Mouse (Mus musculus) midbrain, postnatal 0 days (tissue): ENCODE data around the gene Tmed4. TPM values are rescaled to one million over a fixed set of nuclear protein-coding genes. Genes with fewer than 3 reads are reported as not detected.

ENCODE experiments used
- ATAC-seq: fragments of 200-750 bp; cut with Nextera tagmentation; 2 replicates; pipeline ENCODE4 v1.8.0; 2017; ENCODE audit warnings: moderate number of reproducible peaks, mild to moderate bottlenecking, moderate TSS enrichment, moderate library complexity; ENCODE audit not compliant: low FRiP score
- DNase-seq: peaks from one replicate; pipeline ENCODE4 v3.0.0-alpha.2; 2015; ENCODE audit warnings: low spot score
- H3K27ac ChIP-seq: fragments of 300-500 bp; sonication (generic); 2 replicates; pipeline ENCODE4 v1.5.1; 2014; ENCODE audit warnings: low read depth, mild to moderate bottlenecking, low read length, mixed read lengths
- H3K27me3 ChIP-seq: fragments of 300-500 bp; sonication (generic); 2 replicates; pipeline ENCODE4 v1.6.1; 2014; ENCODE audit warnings: low read length, control low read depth, mixed read lengths; ENCODE audit not compliant: insufficient read depth
- H3K36me3 ChIP-seq: fragments of 300-500 bp; sonication (generic); 2 replicates; pipeline ENCODE4 v1.6.1; 2014; ENCODE audit warnings: low read length, control low read depth, mixed read lengths; ENCODE audit not compliant: insufficient read depth
- H3K4me1 ChIP-seq: fragments of 300-500 bp; sonication (generic); 2 replicates; pipeline ENCODE4 v1.6.1; 2014; ENCODE audit warnings: mild to moderate bottlenecking, control low read depth, antibody characterized with exemption, low read length, mixed read lengths; ENCODE audit not compliant: insufficient read depth
- H3K4me2 ChIP-seq: fragments of 300-500 bp; sonication (generic); 2 replicates; pipeline ENCODE4 v1.6.1; 2014; ENCODE audit warnings: low read depth, mild to moderate bottlenecking, low read length, mixed read lengths; ENCODE audit not compliant: poor library complexity, severe bottlenecking
- H3K4me3 ChIP-seq: fragments of 300-500 bp; sonication (generic); 2 replicates; pipeline ENCODE4 v1.5.1; 2014; ENCODE audit warnings: low read depth, mild to moderate bottlenecking, low read length, moderate library complexity
- H3K9ac ChIP-seq: fragments of 300-500 bp; sonication (generic); replicated peaks from 2 replicates; pipeline ENCODE4 v1.6.1; 2014; ENCODE audit warnings: mild to moderate bottlenecking, low read length, moderate library complexity, mixed read lengths; ENCODE audit not compliant: poor library complexity, severe bottlenecking
- H3K9me3 ChIP-seq: fragments of 300-500 bp; sonication (generic); 2 replicates; pipeline ENCODE4 v1.6.1; 2016; ENCODE audit warnings: low read length, control low read depth
- CTCF ChIP-seq: IDR thresholded peaks from 2 replicates; pipeline ENCODE4 v1.5.1; 2016; ENCODE audit warnings: antibody characterized with exemption, mild to moderate bottlenecking
- WGBS: fragments of 180-500 bp; shearing (Covaris S2); extraction: QIAGEN DNeasy Blood & Tissue Kit; methylation state at CpG from one replicate; pipeline ENCODE4 v1.1.7; 2014; 5-methylcytosine and 5-hydroxymethylcytosine counted together
- polyA plus RNA-seq: library from polyadenylated mRNA; unstranded; fragments of >200 nt; fragmentation: Nextera tagmentation; extraction: Ambion mirVana; gene quantifications from 2 replicates; pipeline ENCODE4 v1.2.1, GENCODE M21; 2015
- total RNA-seq: library from RNA; depleted of rRNA; stranded (reverse); fragments of >200 nt; gene quantifications from 2 replicates; pipeline ENCODE4 v1.2.3, GENCODE M21; 2014

Tmed4 gene
- total and polyA plus RNA-seq, 2 experiments from 2014 or later = 90.1 to 92.7 TPM

DNA sequence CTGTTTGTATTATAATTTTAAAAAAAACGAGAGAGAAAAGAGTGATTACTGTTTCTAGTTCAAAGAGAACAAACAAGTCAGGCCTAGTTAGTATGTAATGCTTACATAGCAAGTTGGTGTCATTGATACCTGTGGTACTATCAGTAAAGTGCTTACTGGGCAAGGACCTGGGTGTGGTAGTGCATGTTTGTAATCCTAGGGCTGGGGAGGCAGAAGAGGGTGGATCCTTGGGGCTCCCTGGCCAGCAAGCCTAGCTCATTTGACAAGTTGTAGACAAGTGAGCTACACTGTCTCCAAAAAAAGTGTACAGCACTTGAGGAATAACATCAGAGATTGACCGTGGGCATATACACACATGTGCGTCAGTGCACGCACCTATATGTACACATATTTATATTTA lies 20.0 kb upstream of the Tmed4 start:
- no peaks in the 10 kb centered on the region for H3K27me3 ChIP-seq

DNA sequence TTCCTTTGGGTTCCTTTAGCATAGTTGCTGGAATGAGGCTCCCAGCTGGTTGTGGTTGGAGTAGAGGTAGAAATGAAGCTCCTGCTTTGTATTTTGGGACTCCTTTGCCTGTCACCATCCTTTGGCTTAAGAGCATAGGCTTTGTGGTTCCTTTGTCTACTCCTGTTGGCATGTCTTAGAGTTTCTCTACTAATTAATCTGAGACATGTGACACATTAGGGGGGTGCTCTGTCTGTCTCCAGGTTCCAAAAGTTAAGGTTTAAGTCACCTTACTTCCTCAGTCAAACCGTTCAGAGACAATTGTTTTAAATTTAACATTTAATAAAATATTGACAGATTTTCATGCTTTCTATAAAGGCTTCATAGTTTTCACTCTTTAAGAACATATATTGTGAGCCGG lies 18.9 kb upstream of the Tmed4 start:
- H3K4me2 ChIP-seq = no peak overlapping the region
- no peaks in the 10 kb centered on the region for H3K27me3 ChIP-seq
- no peak for ATAC-seq
- peaks cover 10% of the 10 kb centered on the region; the same call in 1 of the 2 replicates for H3K36me3 ChIP-seq
- DNase-seq = no peak
- H3K9ac ChIP-seq = no peak overlapping the region
- H3K4me1 ChIP-seq = peaks cover 6% of the 10 kb centered on the region; the same call in 1 of the 2 replicates
- 99% methylated on average over 2 of the region's 2 CpGs for WGBS
- no peak overlapping the region for H3K4me3 ChIP-seq
- no peaks in the 10 kb centered on the region for H3K9me3 ChIP-seq
- H3K27ac ChIP-seq = no peak overlapping the region
- no peak for TF ChIP-seq CTCF

More for the DNA sequence above, 20.0 kb upstream of the Tmed4 start:
- Histone ChIP-seq H3K4me3 (no peak overlapping the region), H3K27ac (no peak overlapping the region), H3K36me3 (peaks cover 13% of the 10 kb centered on the region; the same call in 1 of the 2 replicates), H3K4me1 (peaks cover 6% of the 10 kb centered on the region; the same call in 1 of the 2 replicates), H3K4me2 (no peak overlapping the region), H3K9me3 (no peaks in the 10 kb centered on the region), H3K9ac (no peak overlapping the region)
- ATAC-seq = no peak
- WGBS = 95% methylated on average over 4 of the region's 4 CpGs
- DNase-seq = no peak
- no peak for TF ChIP-seq CTCF

DNA sequence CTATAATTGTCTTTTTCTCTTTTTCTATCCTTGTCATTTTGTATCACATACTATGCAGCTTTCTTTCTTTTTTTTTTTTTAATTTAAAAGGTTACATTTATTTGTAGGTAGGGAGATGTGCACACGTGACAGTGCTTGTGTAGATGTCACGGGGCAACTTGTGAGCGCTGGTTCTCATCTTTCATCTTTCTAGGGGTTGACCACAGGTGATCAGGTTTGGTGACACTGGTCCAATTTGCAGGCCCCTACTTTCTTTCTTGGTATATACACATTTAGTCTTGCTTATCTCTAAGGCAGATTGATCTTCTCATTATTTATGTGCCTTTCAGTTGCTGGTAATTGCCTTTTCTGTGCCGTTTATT lies 18.3 kb upstream of the Tmed4 start:
- Histone ChIP-seq H3K36me3 (peaks cover 5% of the 10 kb centered on the region; the same call in 1 of the 2 replicates), H3K4me1 (peaks cover 6% of the 10 kb centered on the region; the same call in 1 of the 2 replicates), H3K27me3 (no peaks in the 10 kb centered on the region), H3K9me3 (no peaks in the 10 kb centered on the region), H3K4me2 (peak overlapping the region; percentile 70), H3K27ac (peak overlapping the region; percentile 86; the same call in 1 of the 2 replicates), H3K9ac (no peak overlapping the region), H3K4me3 (peak overlapping the region; percentile 51)
- no peak for TF ChIP-seq CTCF
- no peak for DNase-seq
- 95% methylated on average over 4 of the region's 4 CpGs for WGBS
- ATAC-seq = no peak

DNA sequence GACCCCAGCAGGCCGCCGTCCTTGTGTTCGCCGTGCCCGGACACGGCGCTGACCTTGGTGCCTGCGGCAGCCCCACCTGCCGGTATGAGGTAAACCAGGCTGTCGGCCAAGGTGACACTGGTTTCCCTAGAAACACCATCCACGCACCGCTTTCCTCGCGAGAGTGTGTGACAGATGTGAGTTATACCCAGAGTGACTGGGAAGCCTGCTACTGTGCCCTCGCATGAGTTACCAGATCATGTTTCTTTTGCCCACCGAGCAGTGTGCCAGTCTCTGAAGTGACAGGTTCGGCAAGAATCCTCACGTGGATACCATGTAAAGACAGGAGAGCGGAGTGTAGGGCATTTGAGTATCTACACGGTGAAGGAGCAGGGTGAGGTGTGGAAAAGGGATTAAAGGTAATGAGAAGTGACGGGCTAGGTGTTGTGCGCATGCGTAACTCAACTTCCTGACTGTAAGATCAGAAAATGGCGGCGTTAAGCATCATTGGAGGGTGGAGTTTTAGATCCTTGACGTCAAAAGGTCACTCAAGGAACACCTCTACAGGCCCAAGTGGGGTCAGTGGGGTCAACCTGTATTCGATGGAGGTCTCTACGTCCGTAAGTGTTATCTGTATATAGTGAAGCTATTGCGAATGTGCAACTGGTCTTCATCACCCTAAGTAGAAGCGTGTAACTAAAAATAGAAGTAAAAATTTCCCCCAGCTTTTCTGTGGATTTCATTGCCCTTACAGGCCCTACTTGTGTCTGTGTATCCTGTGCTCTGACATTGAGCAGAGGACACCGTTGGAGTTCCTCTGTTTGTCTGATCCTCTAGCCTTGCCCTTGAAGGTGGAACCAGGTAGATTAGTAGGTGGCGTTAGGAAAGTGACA lies 17.7 kb upstream of the Tmed4 start:
- 20% methylated on average over 33 of the region's 33 CpGs for WGBS
- DNase-seq (peak; percentile 88), ATAC-seq (peak; percentile 85)
- Histone ChIP-seq H3K4me2 (peak overlapping the region; percentile 70), H3K9me3 (no peaks in the 10 kb centered on the region), H3K36me3 (peaks cover 5% of the 10 kb centered on the region; the same call in 1 of the 2 replicates), H3K4me1 (peaks cover 6% of the 10 kb centered on the region; the same call in 1 of the 2 replicates), H3K4me3 (peak overlapping the region; percentile 51), H3K27me3 (no peaks in the 10 kb centered on the region), H3K27ac (peak overlapping the region; percentile 86), H3K9ac (peak overlapping the region; percentile 63)
- peak; percentile 61 for TF ChIP-seq CTCF

DNA sequence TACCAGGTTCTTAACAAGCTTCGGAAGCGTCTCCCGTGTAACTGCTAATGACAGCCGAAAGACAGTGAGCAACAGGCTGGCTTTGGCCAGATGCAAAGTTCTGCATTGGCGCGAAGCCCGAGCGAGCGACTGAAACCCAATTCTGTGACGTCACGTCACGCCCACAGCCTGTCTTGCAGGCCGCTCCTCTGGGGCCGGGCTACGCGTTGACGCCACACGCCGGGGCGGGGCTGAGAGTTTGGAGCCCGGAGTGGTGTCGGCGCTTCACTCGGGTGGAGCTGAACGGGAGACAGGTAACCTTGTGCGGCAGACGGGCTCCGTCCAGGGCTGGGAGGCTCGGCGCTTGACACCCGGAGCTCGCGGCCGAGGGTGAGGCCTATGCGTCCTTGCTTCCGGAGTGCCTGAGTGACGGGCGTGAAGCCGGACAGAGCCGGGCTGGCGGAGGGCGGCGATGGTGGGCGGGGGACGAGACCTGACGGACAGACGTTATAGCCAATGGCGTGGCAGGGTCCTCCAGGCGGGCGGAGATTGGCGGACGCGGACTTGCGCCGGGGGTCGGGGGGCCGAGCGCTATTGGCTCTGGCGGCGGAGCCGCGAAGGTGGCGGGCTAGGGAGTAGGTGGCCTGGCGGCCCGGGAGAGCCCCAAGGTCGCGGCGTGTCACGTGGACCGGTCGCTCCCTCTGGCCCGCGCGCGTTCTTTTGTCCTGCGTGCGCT lies 16.9 kb upstream of the Tmed4 start, which contains the start of gene Ogdh:
TSS of gene Ogdh (plus strand) at position 233 of the 715 bp plus-strand sequence.
- WGBS = under 1% methylated on average over 72 of the region's 77 CpGs
- ATAC-seq = peak; percentile 97
- Histone ChIP-seq H3K9ac (peak within 1 kb of the TSS; percentile 63), H3K4me2 (peak within 1 kb of the TSS; percentile 70), H3K9me3 (no peaks in the 10 kb centered on the region), H3K4me3 (peak within 1 kb of the TSS; percentile 51), H3K36me3 (no peaks in the 10 kb centered on the region), H3K27ac (peak within 1 kb of the TSS; percentile 86), H3K27me3 (no peaks in the 10 kb centered on the region), H3K4me1 (peaks cover 6% of the 10 kb centered on the region; the same call in 1 of the 2 replicates)
- DNase-seq = peak; percentile 99
- TF ChIP-seq CTCF = no peak
